Mouse (Mus musculus): ENCODE data around the gene Slc4a8. TPM values are rescaled to one million over a fixed set of nuclear protein-coding genes. Genes with fewer than 3 reads are reported as not detected.

Slc4a8 gene
- 7.1 and 9.7 TPM in 2 replicates for polyA plus RNA-seq (2016; fragmentation: Nextera tagmentation; extraction: Ambion mirVana)

GRCm38 (mm10) chr15:100761419-100762185 is at the start of gene Slc4a8:
Gene Slc4a8 (plus strand): TSS chr15:100761747.
- WGBS: under 1% methylated on average over 64 of the region's 64 CpGs

DNA sequence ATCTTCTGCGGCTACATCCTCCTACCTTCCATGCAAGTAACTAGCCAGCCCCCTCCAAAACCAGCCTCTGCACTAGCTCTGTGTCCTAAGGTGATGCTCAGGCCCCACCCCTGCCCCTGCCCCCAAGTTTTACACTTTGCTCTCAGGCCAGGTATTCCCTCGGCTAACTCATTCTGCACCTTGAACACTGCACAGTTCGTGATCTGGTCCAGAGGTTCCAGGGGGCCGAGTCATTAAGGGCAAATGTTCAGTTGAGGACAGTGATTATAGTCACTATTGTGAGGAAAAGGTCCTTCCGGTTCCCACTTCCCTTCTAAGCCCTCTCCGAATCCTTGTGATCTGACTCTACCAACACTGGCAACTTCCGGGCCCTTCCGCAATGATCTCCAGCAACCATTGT is 47.1 kb upstream of the Slc4a8 start:
- Histone ChIP-seq H3K4me3 (no peak overlapping the region), H3K36me3 (no peaks in the 10 kb centered on the region), H3K4me1 (peaks cover 14% of the 10 kb centered on the region; the same call in 1 of the 2 replicates), H3K27ac (no peak overlapping the region), H3K27me3 (ENCODE audit: low read depth, poor library complexity, severe bottlenecking) (no peaks in the 10 kb centered on the region), H3K9me3 (replicated peaks) (no peaks in the 10 kb centered on the region)
- 92% methylated on average over 8 of the region's 8 CpGs for WGBS
- no peak for DNase-seq (ENCODE audit: low spot score)

More at GRCm38 (mm10) chr15:100761419-100762185, at the start of gene Slc4a8:
- H3K27me3 ChIP-seq (ENCODE audit: low read depth, poor library complexity, severe bottlenecking): peaks cover 24% of the 10 kb centered on the region
- H3K4me3 ChIP-seq: peak within 1 kb of the TSS; percentile 69
- H3K4me1 ChIP-seq: peaks cover 32% of the 10 kb centered on the region
- no peaks in the 10 kb centered on the region for H3K9me3 ChIP-seq (replicated peaks)
- peak; percentile 95 for DNase-seq (ENCODE audit: low spot score)
- H3K27ac ChIP-seq: peak within 1 kb of the TSS; percentile 89
- H3K36me3 ChIP-seq: no peaks in the 10 kb centered on the region

GRCm38 (mm10) chr15:100715399-100715993 is 46.1 kb upstream of the Slc4a8 start:
- no peak for DNase-seq (ENCODE audit: low spot score)
- Histone ChIP-seq H3K9me3 (replicated peaks) (no peaks in the 10 kb centered on the region), H3K4me3 (no peak overlapping the region), H3K27me3 (ENCODE audit: low read depth, poor library complexity, severe bottlenecking) (no peaks in the 10 kb centered on the region), H3K4me1 (peaks cover 14% of the 10 kb centered on the region; the same call in 1 of the 2 replicates), H3K27ac (no peak overlapping the region), H3K36me3 (no peaks in the 10 kb centered on the region)
- WGBS: 87% methylated on average over 9 of the region's 9 CpGs

GRCm38 (mm10) chr15:100717933-100718332 is 43.6 kb upstream of the Slc4a8 start:
- H3K9me3 ChIP-seq (replicated peaks): no peaks in the 10 kb centered on the region
- no peak overlapping the region for H3K4me3 ChIP-seq
- peaks cover 10% of the 10 kb centered on the region; the same call in 1 of the 2 replicates for H3K4me1 ChIP-seq
- no peaks in the 10 kb centered on the region for H3K36me3 ChIP-seq
- 89% methylated on average over 6 of the region's 6 CpGs for WGBS
- no peak overlapping the region for H3K27ac ChIP-seq
- H3K27me3 ChIP-seq (ENCODE audit: low read depth, poor library complexity, severe bottlenecking): no peaks in the 10 kb centered on the region
- DNase-seq (ENCODE audit: low spot score): no peak

DNA sequence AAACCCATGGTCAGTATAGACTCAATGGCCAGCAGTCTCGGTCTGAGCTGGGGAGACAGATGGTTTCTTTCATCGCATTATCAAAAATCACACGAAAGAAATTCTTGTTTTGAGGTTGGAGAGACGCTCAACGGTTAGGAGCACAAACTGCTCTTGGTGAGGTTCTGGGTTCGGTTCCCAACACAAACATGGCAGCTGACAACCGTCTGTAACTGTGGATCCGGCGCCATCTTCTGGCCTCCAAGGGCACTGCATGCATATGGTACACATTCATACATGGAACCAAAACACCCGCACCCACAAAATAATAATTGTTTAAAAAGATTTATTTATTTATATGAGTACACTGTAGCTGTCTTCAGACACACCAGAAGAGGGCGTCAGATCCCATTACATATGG is 43.0 kb upstream of the Slc4a8 start:
- Histone ChIP-seq H3K9me3 (replicated peaks) (no peaks in the 10 kb centered on the region), H3K36me3 (no peaks in the 10 kb centered on the region), H3K27me3 (ENCODE audit: low read depth, poor library complexity, severe bottlenecking) (no peaks in the 10 kb centered on the region), H3K4me3 (no peak overlapping the region), H3K4me1 (0 out of 2 replicates have a peak, but pooled peaks cover 6% of the 10 kb centered on the region), H3K27ac (no peak overlapping the region)
- WGBS: 81% methylated on average over 11 of the region's 11 CpGs
- no peak for DNase-seq (ENCODE audit: low spot score)

- WGBS: 92% methylated on average over 5 of the region's 5 CpGs
- Histone ChIP-seq H3K27ac (no peak overlapping the region), H3K9me3 (replicated peaks) (no peaks in the 10 kb centered on the region), H3K27me3 (ENCODE audit: low read depth, poor library complexity, severe bottlenecking) (no peaks in the 10 kb centered on the region), H3K4me1 (0 out of 2 replicates have a peak, but pooled peaks cover 2% of the 10 kb centered on the region), H3K4me3 (no peak overlapping the region), H3K36me3 (no peaks in the 10 kb centered on the region)
- no peak for DNase-seq (ENCODE audit: low spot score)
Observed at GRCm38 (mm10) chr15:100719217-100719616, 42.3 kb upstream of the Slc4a8 start.

DNA sequence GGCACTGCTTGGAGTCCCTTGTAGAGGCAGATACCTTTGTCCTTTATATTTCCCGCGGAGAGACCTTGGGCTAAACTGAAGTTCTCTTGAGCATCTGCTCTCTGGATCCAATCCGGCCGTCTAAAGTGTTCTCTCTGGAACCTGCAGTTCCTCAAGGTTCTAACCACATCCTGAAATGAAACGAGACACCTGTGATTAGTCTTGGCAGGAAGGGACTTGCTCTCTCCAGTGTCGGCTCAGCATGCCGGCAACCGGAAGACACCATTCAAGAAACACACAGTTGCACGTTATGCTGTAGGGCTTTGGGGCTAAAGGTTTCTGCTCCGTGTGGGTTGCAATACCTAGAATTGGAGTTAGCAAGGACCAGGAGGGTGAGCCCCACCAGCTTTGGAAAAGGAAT is 41.5 kb upstream of the Slc4a8 start:
- H3K9me3 ChIP-seq (replicated peaks): no peaks in the 10 kb centered on the region
- 86% methylated on average over 10 of the region's 10 CpGs for WGBS

DNA sequence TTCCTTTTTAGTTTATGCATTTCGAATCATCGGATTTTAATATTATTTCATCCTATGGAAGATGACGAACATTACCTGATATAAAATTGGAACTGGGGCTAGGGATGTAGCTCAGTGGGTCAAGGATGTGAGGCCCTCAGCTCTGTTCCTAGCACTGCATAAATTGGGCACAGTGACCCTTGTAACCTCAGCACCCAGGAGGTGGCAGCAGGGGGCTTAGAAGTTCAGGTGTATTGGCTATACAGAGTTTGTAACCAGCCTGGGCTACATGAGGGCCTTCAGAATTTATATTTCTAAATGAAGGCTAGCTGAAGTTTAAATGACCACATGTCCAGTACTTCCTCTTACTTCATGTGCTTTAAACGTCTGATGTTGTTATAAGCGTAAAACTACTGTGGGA is 40.1 kb upstream of the Slc4a8 start:
- 94% methylated on average over 5 of the region's 5 CpGs for WGBS
- DNase-seq (ENCODE audit: low spot score): no peak
- Histone ChIP-seq H3K27me3 (ENCODE audit: low read depth, poor library complexity, severe bottlenecking) (no peaks in the 10 kb centered on the region), H3K9me3 (replicated peaks) (no peaks in the 10 kb centered on the region), H3K36me3 (no peaks in the 10 kb centered on the region), H3K4me3 (no peak overlapping the region), H3K4me1 (no peaks in the 10 kb centered on the region), H3K27ac (no peak overlapping the region)

More for the DNA sequence above, 41.5 kb upstream of the Slc4a8 start:
- Histone ChIP-seq H3K4me1 (no peaks in the 10 kb centered on the region), H3K27ac (no peak overlapping the region), H3K36me3 (no peaks in the 10 kb centered on the region), H3K4me3 (no peak overlapping the region), H3K27me3 (ENCODE audit: low read depth, poor library complexity, severe bottlenecking) (no peaks in the 10 kb centered on the region)
- DNase-seq (ENCODE audit: low spot score): no peak

DNA sequence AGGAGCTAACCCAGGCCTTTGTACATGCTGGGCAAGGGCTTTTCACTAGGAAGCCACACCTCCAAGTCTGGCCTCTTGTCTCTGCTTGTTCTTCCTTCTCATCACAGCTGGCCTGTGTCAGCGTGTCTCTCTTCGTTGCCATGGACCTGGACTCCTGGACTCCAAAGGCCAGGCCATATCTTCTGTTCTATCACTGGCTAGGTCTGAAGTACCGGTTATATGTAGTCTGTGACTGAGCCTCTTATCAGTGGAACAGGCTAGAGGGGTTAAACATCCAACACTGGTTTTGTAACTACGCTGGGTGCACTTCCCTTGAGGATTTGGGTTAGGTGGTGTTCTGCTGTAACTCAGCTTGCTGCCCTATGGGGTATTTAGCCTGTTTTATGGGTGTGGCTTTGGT is 39.5 kb upstream of the Slc4a8 start:
- H3K36me3 ChIP-seq: no peaks in the 10 kb centered on the region
- no peak for DNase-seq (ENCODE audit: low spot score)
- H3K4me1 ChIP-seq: no peaks in the 10 kb centered on the region
- H3K9me3 ChIP-seq (replicated peaks): no peaks in the 10 kb centered on the region
- H3K27ac ChIP-seq: no peak overlapping the region
- H3K27me3 ChIP-seq (ENCODE audit: low read depth, poor library complexity, severe bottlenecking): peaks cover 4% of the 10 kb centered on the region
- 70% methylated on average over 4 of the region's 4 CpGs for WGBS
- H3K4me3 ChIP-seq: no peak overlapping the region

DNA sequence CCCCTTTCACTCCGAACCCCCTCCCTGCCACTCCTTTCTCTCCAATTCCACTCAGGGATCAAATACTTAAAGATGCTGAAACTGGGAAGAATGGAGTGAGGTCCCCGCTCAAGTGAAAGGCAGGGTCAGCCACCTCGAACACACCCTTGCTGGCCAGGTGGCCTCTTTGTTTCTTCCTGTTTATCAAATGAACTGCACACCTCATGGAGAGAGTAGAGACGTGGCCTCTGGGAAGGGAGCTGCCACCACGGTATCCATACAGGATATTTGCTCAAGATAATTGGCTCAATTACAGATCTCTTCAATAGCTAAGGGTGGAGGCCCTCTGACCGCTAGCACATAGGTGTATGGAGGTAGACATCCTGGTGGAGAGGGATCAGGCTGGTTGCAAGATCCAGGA is 39.0 kb upstream of the Slc4a8 start:
- DNase-seq (ENCODE audit: low spot score): no peak
- no peak overlapping the region for H3K27ac ChIP-seq
- no peaks in the 10 kb centered on the region for H3K9me3 ChIP-seq (replicated peaks)
- 81% methylated on average over 6 of the region's 6 CpGs for WGBS
- H3K4me3 ChIP-seq: no peak overlapping the region
- peaks cover 10% of the 10 kb centered on the region for H3K27me3 ChIP-seq (ENCODE audit: low read depth, poor library complexity, severe bottlenecking)
- H3K36me3 ChIP-seq: no peaks in the 10 kb centered on the region
- no peaks in the 10 kb centered on the region for H3K4me1 ChIP-seq

DNA sequence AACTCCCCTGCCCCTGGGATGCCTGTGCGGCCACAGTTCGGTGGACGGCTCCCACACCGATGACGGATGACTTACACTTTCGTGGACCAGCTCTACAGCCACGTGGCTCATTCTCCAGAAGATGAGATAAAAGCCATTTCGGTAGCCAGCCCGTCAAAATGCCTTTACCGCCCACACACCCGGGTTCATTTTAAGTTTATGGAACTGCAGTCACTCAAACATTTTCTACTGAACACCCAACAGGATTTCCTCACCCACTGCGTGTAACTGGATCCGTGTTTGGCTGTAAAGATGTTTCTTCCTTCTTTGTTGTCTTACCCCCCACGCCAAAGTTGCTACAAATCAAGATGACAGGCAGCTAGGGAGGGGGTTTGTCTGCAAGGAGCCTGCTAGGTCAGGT is 38.0 kb upstream of the Slc4a8 start:
- Histone ChIP-seq H3K9me3 (replicated peaks) (no peaks in the 10 kb centered on the region), H3K27me3 (ENCODE audit: low read depth, poor library complexity, severe bottlenecking) (peaks cover 19% of the 10 kb centered on the region), H3K36me3 (no peaks in the 10 kb centered on the region), H3K4me3 (no peak overlapping the region), H3K27ac (no peak overlapping the region), H3K4me1 (no peaks in the 10 kb centered on the region)
- DNase-seq (ENCODE audit: low spot score): no peak
- WGBS: 76% methylated on average over 14 of the region's 14 CpGs

GRCm38 (mm10) chr15:100726721-100727120 is 34.8 kb upstream of the Slc4a8 start:
- WGBS: 85% methylated on average over 11 of the region's 11 CpGs

DNA sequence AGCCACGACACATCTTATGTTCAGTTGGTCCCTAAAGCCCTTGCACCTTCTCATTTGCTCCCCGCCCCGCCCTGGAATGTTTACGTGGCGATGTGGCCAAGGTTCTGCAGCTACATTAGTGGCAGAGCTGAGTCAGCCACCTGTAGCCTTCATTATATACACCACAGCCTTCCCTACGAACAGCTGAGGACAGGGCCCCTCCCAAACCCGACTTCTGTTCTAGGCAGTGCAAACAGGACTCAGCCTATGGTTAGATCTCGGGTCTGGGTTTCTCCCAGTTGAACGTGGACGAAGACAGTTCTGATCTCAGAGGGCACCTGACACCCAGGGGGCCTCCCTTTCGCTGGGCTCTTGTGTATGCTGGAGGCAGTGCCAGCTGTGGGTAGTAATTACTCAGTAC is 33.7 kb upstream of the Slc4a8 start:
- Histone ChIP-seq H3K27me3 (ENCODE audit: low read depth, poor library complexity, severe bottlenecking) (peaks cover 61% of the 10 kb centered on the region), H3K4me1 (peaks cover 15% of the 10 kb centered on the region), H3K36me3 (no peaks in the 10 kb centered on the region), H3K9me3 (replicated peaks) (no peaks in the 10 kb centered on the region), H3K4me3 (no peak overlapping the region), H3K27ac (no peak overlapping the region)
- DNase-seq (ENCODE audit: low spot score): no peak
- 84% methylated on average over 11 of the region's 11 CpGs for WGBS

More at GRCm38 (mm10) chr15:100726721-100727120, 34.8 kb upstream of the Slc4a8 start:
- Histone ChIP-seq H3K36me3 (no peaks in the 10 kb centered on the region), H3K27ac (no peak overlapping the region), H3K27me3 (ENCODE audit: low read depth, poor library complexity, severe bottlenecking) (peaks cover 51% of the 10 kb centered on the region), H3K4me1 (peaks cover 11% of the 10 kb centered on the region), H3K4me3 (no peak overlapping the region), H3K9me3 (replicated peaks) (no peaks in the 10 kb centered on the region)
- DNase-seq (ENCODE audit: low spot score): no peak
